Mouse (Mus musculus) ovary, postnatal 14 days (tissue): ENCODE results near the gene Mrps27.
"Not testable (repeated sequence)": the region's sequence is repeated elsewhere in the genome, so short reads cannot be mapped to it uniquely, and the experiment has no call there.

Experiments used
- DNase-seq: peaks from one replicate; pipeline ENCODE4 v3.0.0; 2022; ENCODE audit warnings: low spot score

Gene Mrps27

GRCm38 (mm10) chr13:99344599-99345575 lies at the start of gene Mrps27, which contains the start of gene Ptcd2:
Gene Mrps27 (plus strand): TSS chr13:99344786.
Gene Ptcd2 (minus strand): TSS chr13:99344705.
- peak; percentile 95 for DNase-seq

DNA sequence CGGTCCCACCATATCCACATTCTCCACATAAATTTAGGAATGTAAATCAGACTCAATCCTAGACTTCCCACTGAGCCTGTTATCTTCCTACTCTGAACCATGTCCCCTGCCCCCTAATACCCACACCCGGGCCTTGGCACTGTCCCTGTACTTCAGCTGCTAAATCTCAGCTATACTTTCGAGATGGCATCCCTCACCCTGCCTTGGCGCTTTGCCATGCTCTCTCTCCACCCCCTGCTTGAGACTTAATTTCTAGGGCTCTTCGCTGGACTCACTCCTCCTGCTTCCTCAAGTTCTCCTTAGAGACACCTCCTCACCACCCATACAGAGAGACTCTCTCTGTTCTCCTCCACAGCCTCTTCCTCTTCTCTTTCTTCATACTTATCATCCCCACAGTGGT lies 44.7 kb upstream of the Mrps27 start:
- no peak for DNase-seq

GRCm38 (mm10) chr13:99303846-99304245 lies 40.7 kb upstream of the Mrps27 start:
- DNase-seq: no peak

DNA sequence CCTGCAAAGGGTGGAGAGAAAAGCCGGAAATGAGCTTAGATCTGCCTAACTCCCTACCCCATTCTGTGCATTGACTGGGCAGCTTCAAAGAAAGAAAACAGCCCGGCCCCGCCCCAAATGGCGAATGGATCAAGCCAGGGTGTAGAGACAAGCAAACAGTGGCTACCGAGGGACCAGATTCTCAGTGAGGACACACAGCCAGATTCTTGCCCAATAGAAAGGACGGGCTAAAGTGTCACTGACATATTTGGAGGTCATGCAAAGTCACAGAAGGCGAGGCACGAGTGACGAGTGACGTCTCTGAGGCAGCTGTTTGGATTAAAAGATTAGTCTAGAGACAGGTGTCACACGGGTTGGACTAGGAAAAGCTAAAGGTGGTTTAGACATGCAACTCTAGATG lies 40.2 kb upstream of the Mrps27 start:
- DNase-seq: no peak

GRCm38 (mm10) chr13:99305186-99305585 lies 39.4 kb upstream of the Mrps27 start:
- DNase-seq: no peak

GRCm38 (mm10) chr13:99306164-99306563 lies 38.4 kb upstream of the Mrps27 start:
- DNase-seq: no peak

DNA sequence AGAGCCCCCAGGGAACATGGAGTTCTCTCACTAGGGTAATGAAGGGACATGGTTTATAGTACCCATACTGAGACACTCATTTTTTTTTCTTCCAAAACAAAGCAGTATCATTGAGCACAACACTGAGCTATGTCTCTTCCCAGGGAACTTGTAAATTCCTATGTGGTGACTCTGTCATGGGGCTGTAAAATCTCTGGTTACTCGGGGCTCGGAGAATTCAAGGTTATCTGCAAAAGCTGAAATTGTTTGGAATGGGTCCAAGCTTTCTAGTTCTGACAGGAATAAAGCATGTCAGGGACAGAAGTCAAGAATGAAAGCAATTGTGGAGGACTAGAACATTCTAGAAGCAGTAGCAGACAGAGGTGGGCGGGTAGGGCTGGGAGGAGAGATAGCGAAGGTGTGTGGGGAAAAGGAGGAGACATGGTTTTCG lies 36.6 kb upstream of the Mrps27 start:
- no peak for DNase-seq

GRCm38 (mm10) chr13:99308393-99308792 lies 36.2 kb upstream of the Mrps27 start:
- no peak for DNase-seq

- DNase-seq: no peak
Measured at GRCm38 (mm10) chr13:99314098-99314497, 30.5 kb upstream of the Mrps27 start.

DNA sequence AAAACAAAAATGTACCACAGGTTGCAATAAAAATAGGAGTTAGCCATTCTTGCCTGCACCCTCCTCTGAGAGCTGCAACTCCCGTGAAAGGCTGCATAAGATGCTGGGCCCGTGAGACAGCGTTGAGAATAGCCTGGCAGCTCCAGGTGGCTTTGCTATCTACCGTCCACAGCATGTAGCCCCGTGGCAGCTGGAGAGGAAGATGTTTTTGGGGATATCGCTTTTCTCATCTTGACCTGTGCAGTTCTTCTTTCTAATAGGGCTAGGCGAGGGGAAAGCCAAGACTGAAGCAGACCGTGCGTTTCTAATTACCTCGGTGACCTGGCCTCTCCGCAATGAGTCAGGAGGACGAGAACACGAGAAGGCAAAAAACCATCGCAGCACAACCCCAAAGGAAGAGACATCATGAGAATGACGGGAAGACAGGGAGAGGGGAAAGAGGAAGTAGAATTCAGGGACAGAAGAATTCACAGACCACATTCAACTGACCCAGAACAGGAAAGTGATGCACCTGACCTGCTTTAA lies 29.9 kb upstream of the Mrps27 start:
- no peak for DNase-seq

GRCm38 (mm10) chr13:99316366-99316765 lies 28.2 kb upstream of the Mrps27 start:
- DNase-seq: no peak

DNA sequence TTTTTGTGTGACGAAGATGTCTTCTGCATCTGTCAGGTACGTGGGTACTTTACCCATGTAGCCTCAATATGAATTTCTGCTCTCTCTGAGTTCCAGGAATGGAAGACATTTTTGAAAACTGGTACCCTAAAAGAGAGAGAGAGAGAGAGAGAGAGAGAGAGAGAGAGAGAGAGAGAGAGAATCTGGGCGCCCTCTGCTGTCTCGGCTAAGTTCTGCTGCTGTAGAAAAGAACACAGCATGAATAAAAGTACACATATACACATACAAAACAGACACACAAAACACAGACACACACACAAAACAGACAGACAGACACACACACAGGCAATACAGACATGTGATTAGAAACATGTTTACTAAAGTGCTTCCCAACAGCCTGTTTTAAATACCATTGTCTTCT lies 27.5 kb upstream of the Mrps27 start:
- DNase-seq: peak; percentile 14

GRCm38 (mm10) chr13:99320453-99320852 lies 24.1 kb upstream of the Mrps27 start:
- no peak for DNase-seq

DNA sequence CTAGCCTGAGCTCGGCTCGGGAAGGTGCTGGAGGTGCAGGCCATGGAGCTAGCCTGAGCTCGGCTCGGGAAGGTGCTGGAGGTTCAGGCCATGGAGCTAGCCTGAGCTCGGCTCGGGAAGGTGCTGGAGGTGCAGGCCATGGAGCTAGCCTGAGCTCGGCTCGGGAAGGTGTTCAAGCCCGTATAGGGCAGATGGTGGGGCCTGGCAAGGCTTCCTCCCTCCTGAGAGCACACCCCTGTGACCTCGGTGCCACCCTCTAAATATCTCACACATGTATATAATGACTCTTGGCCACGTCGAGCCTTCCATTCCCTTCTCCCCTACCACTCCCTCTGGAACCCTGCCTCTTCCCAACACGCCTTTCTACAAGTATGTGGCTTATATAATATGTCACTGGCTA lies 21.7 kb upstream of the Mrps27 start:
- not testable (repeated sequence) for DNase-seq

- no peak for DNase-seq
Measured at GRCm38 (mm10) chr13:99323632-99324336, 20.8 kb upstream of the Mrps27 start.

DNA sequence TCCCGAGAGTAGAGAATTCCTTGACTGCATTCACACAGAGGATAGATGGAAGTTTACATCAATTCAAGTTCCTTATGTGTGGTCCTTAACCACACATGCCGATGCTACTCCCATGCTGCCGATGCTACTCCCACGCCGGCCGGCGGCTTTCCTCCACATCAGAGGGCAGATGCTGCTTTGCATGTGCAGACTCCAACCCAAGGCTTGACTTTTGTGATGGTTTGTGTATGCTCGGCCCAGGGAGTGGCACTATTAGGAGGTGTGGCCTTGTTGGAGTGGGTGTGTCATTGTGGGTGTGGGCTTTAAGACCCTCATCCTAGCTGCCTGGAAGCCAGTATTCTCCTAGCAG lies 20.3 kb upstream of the Mrps27 start:
- not testable (repeated sequence) for DNase-seq

DNA sequence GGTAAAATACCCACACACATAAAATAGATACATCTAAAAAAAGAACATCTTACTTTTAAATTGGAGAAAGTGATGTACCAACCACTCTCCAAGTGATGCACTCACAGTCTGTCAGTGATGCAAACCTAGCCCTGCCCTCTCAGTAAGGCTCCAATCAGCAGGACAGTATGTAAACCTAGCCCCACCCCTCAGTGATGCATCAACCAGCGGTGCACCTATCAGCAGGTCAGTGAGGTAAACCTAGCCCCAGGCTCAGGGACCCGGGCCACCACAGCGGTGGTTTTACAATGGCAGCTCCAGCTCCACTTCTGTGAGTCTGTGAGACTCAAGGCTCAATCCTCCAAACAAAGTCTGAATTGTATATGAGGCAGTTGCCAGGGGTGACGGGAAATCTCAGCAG lies 13.3 kb upstream of the Mrps27 start:
- DNase-seq: no peak

DNA sequence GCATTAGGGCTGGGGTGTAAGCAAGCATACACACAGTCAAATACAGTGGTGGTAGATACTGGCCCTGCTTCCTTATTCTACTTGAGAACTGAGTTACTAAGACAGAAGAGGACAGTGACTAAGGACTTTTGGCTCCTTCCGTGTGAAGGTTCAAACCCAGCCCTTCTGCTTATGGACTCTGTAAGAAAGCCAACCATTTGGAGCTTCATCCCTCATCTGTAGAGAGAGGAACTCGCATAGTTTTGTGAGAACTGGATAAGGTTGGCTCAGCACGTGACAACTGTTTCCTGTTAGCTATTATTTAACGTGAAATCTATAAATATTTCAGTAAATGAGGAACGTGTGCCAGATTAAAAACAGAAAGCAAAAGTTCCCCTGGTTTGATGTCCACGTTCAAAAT lies 7.1 kb upstream of the Mrps27 start:
- DNase-seq: no peak

DNA sequence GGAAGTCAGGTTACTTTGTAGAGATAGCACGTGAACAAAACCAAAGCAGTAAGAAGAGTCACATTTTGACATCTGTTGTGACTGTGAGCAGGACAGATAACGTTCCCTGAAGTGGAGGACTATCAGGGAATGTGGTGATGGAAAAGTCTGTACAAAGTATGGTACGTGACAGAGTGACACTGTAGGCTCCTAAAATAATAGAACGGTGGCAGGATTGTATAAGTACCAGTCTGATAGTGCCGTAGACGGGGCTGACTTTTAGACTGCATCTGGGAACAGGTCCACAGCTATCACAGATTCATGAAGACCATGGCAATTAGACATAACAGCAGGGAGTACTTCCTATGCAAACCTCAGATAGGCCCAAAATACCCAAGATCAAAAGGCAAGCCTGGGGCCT lies 3.1 kb upstream of the Mrps27 start:
- DNase-seq: no peak

GRCm38 (mm10) chr13:99343876-99344598 lies 549 bp upstream of the Mrps27 start:
- no peak for DNase-seq

- DNase-seq: no peak
Measured at GRCm38 (mm10) chr13:99350009-99350408, 5.4 kb downstream of the Mrps27 start.

- no peak for DNase-seq
Measured at GRCm38 (mm10) chr13:99351186-99351585, 6.6 kb downstream of the Mrps27 start.
